Mouse (Mus musculus): ENCODE measurements around the gene Gm8113.
"Not testable (repeated sequence)": the region's sequence is repeated elsewhere in the genome, so short reads cannot be mapped to it uniquely, and the experiment has no call there.

Gm8113 gene

GRCm38 (mm10) chr14:43924688-43925403, at the start of gene Gm8113:
TSS of gene Gm8113 (plus strand) at chr14:43925390.
- peak; percentile 9 for DNase-seq (ENCODE audit: low spot score)

GRCm38 (mm10) chr14:43875417-43875816, 49.8 kb upstream of the Gm8113 start, which contains the start of gene Ear1:
TSS of gene Ear1 (minus strand) at chr14:43875517.
- not testable (repeated sequence) for DNase-seq (ENCODE audit: low spot score)

- not testable (repeated sequence) for DNase-seq (ENCODE audit: low spot score)
These were observed 47.4 kb upstream of the Gm8113 start for GRCm38 (mm10) chr14:43877789-43878188.

- not testable (repeated sequence) for DNase-seq (ENCODE audit: low spot score)
These were observed 45.1 kb upstream of the Gm8113 start for GRCm38 (mm10) chr14:43879966-43880545.

GRCm38 (mm10) chr14:43886235-43886634, 39.0 kb upstream of the Gm8113 start:
- DNase-seq (ENCODE audit: low spot score) = not testable (repeated sequence)

- not testable (repeated sequence) for DNase-seq (ENCODE audit: low spot score)
These were observed 33.9 kb upstream of the Gm8113 start for GRCm38 (mm10) chr14:43891288-43891687.

GRCm38 (mm10) chr14:43895357-43895756, 29.8 kb upstream of the Gm8113 start:
- DNase-seq (ENCODE audit: low spot score) = not testable (repeated sequence)

GRCm38 (mm10) chr14:43898577-43898976, 26.6 kb upstream of the Gm8113 start:
- DNase-seq (ENCODE audit: low spot score) = not testable (repeated sequence)

- DNase-seq (ENCODE audit: low spot score) = not testable (repeated sequence)
These were observed 7.0 kb upstream of the Gm8113 start for GRCm38 (mm10) chr14:43918214-43918613.

- DNase-seq (ENCODE audit: low spot score) = not testable (repeated sequence)
These were observed 1.7 kb upstream of the Gm8113 start, which contains the start of gene Ear10 for GRCm38 (mm10) chr14:43923459-43923858. TSS of gene Ear10 (minus strand) at chr14:43923559.

- not testable (repeated sequence) for DNase-seq (ENCODE audit: low spot score)
These were observed 287 bp downstream of the Gm8113 start for GRCm38 (mm10) chr14:43925404-43925950.

- DNase-seq (ENCODE audit: low spot score) = peak; percentile 11
These were observed 7.8 kb downstream of the Gm8113 start for GRCm38 (mm10) chr14:43932991-43933390.

- DNase-seq (ENCODE audit: low spot score) = not testable (repeated sequence)
These were observed 8.2 kb downstream of the Gm8113 start for GRCm38 (mm10) chr14:43933399-43933798.

GRCm38 (mm10) chr14:43953382-43953781, 28.2 kb downstream of the Gm8113 start:
- not testable (repeated sequence) for DNase-seq (ENCODE audit: low spot score)

- not testable (repeated sequence) for DNase-seq (ENCODE audit: low spot score)
These were observed 29.9 kb downstream of the Gm8113 start for GRCm38 (mm10) chr14:43955074-43955473.

- DNase-seq (ENCODE audit: low spot score) = not testable (repeated sequence)
These were observed 31.6 kb downstream of the Gm8113 start, which contains the start of gene Ang5 for GRCm38 (mm10) chr14:43956769-43957168. TSS of gene Ang5 (plus strand) at chr14:43957069.

Data from urinary bladder, postnatal 25 days (tissue).